Mouse (Mus musculus): Measurements from ENCODE around the gene Rpl13a. TPM values are rescaled to one million over a fixed set of nuclear protein-coding genes. Genes with fewer than 3 reads are reported as not detected.
"Not testable (repeated sequence)": the region's sequence is repeated elsewhere in the genome, so short reads cannot be mapped to it uniquely, and the experiment has no call there.

The Rpl13a gene
- polyA plus RNA-seq, 1 experiment, result 6,379 TPM

DNA sequence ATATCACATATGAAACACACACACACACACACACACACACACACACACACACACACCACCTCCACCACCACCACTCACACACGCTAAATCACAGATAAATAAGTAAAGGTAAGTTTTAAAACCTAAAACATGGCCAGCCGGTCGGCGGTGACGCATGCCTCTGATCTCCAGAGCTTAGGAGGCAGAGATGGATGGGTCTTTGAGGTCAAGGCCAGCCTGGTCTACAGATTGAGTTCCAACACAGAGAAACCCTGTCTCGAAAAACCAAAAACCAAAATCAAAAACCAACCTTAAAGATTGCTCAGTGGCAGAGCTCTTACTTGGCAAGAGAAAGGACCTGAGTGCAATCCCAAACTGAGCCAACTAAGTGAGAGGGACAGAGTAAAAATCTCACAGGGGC, 28.5 kb downstream of the Rpl13a start:
- H3K79me3 ChIP-seq (ENCODE audit: low read depth), result no peaks in the 10 kb centered on the region
- H3ac ChIP-seq (ENCODE audit: control insufficient read depth, insufficient read length, low read depth), result no peak overlapping the region
- no peak overlapping the region for H3K4me3 ChIP-seq (ENCODE audit: insufficient read depth, poor library complexity, severe bottlenecking)
- no peaks in the 10 kb centered on the region for H3K79me2 ChIP-seq (ENCODE audit: control insufficient read depth, insufficient read depth)
- H3K27me3 ChIP-seq (ENCODE audit: control insufficient read depth, insufficient read depth, insufficient read length), result no peaks in the 10 kb centered on the region
- TF ChIP-seq CEBPB (IDR thresholded peaks at IDR 0.05; ENCODE audit: low read depth) (no peak), CTCF (IDR thresholded peaks at IDR 0.05; ENCODE audit: control insufficient read depth, insufficient read depth, insufficient read length) (no peak), USF1 (IDR thresholded peaks at IDR 0.05; ENCODE audit: low read depth) (no peak), MYOG (IDR thresholded peaks at IDR 0.05; ENCODE audit: control insufficient read depth, extremely low read depth, insufficient read length) (no peak), MAX (IDR thresholded peaks at IDR 0.05) (no peak), FOSL1 (IDR thresholded peaks at IDR 0.05; ENCODE audit: insufficient read depth, low read length, poor library complexity, severe bottlenecking) (no peak), MYOD1 (IDR thresholded peaks at IDR 0.05; ENCODE audit: control insufficient read depth, insufficient read length, low read depth) (no peak)
- no peaks in the 10 kb centered on the region for H3K36me3 ChIP-seq (ENCODE audit: control insufficient read depth, insufficient read depth)

DNA sequence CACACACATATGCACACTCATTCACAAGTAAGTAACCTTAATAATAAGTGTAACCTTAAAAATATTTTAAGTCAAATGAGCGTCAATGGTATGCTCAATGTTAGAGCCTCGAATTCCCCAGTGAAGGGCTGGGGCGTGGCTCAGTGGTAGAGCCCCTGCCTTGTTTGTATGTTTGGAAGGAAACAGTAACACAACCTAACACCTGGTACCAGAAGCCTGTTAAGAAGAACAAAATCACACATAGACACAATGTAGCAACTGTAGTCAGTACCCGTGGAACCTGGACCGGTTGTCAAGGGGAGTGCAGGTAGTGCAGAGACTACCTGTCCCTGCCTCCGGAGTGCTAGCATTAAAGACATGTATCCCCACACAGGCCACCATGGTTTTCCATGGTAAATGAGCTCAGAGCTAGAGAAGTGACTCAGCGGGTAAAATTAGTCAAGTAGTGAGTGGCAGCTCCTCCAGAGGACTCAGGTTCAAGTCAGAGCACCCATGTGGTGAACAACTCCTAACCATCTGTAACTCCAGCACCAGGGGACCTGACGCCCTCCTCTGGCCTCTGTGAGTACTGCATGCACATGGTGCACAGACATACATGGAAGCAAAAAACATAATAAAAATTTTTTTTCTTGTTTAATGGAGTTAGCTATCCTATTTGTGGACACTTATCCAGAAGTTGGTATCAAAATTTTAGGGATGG, 29.9 kb downstream of the Rpl13a start:
- H3K79me2 ChIP-seq (ENCODE audit: control insufficient read depth, insufficient read depth), result no peaks in the 10 kb centered on the region
- H3K27me3 ChIP-seq (ENCODE audit: control insufficient read depth, insufficient read depth, insufficient read length), result no peaks in the 10 kb centered on the region
- no peaks in the 10 kb centered on the region for H3K36me3 ChIP-seq (ENCODE audit: control insufficient read depth, insufficient read depth)
- H3K79me3 ChIP-seq (ENCODE audit: low read depth), result no peaks in the 10 kb centered on the region
- TF ChIP-seq USF1 (IDR thresholded peaks at IDR 0.05; ENCODE audit: low read depth), result no peak
- no peak overlapping the region for H3ac ChIP-seq (ENCODE audit: control insufficient read depth, insufficient read length, low read depth)
- H3K4me3 ChIP-seq (ENCODE audit: insufficient read depth, poor library complexity, severe bottlenecking), result no peak overlapping the region

DNA sequence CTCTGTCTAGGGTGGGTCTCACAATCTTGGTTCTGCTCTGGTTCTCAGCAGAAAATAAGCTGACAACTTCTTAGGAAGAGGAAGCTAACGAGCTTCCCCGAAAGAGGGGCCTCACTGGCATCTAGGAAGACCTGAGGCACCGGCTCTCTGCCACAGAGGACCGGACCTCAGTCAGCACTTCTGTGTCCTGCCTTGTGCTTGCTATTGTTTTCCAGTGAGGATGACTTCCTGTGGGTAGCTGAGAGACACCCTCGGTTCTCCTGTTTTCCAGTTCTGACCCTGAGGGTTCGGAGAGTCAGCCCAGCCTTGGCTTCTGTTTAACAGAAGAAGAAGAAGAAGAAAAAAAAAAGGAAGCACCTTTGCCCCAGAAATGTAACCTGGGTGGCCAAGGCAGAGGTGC, 31.1 kb downstream of the Rpl13a start:
- H3ac ChIP-seq (ENCODE audit: control insufficient read depth, insufficient read length, low read depth), result no peak overlapping the region
- TF ChIP-seq MYOD1 (IDR thresholded peaks at IDR 0.05; ENCODE audit: control insufficient read depth, insufficient read length, low read depth) (no peak), MYOG (IDR thresholded peaks at IDR 0.05; ENCODE audit: control insufficient read depth, extremely low read depth, insufficient read length) (no peak), CTCF (IDR thresholded peaks at IDR 0.05; ENCODE audit: control insufficient read depth, insufficient read depth, insufficient read length) (no peak), FOSL1 (IDR thresholded peaks at IDR 0.05; ENCODE audit: insufficient read depth, low read length, poor library complexity, severe bottlenecking) (no peak), MAX (IDR thresholded peaks at IDR 0.05) (no peak), USF1 (IDR thresholded peaks at IDR 0.05; ENCODE audit: low read depth) (no peak), CEBPB (IDR thresholded peaks at IDR 0.05; ENCODE audit: low read depth) (no peak)
- no peaks in the 10 kb centered on the region for H3K79me2 ChIP-seq (ENCODE audit: control insufficient read depth, insufficient read depth)

DNA sequence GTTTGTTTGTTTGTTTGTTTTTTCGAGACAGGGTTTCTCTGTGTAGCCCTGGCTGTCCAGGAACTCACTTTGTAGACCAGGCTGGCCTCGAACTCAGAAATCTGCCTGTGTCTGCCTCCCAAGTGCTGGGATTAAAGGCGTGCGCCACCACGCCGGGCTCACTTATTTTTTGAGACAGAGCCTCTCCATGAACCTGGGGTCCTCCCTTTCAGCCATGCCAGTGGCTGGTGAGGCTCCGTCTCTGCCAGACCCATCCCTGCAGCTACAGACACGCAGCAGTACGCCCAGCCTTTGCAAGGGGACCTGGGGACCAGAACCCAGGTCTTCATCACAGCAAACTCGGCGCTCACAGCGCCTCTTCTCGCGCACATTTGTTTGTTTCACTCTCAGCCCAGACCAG, 32.6 kb downstream of the Rpl13a start:
- H3K4me3 ChIP-seq (ENCODE audit: insufficient read depth, poor library complexity, severe bottlenecking); H3K36me3 ChIP-seq (ENCODE audit: control insufficient read depth, insufficient read depth); H3K27me3 ChIP-seq (ENCODE audit: control insufficient read depth, insufficient read depth, insufficient read length): not testable (repeated sequence)

More for the DNA sequence above, 31.1 kb downstream of the Rpl13a start:
- Histone ChIP-seq H3K36me3 (ENCODE audit: control insufficient read depth, insufficient read depth) (no peaks in the 10 kb centered on the region), H3K79me3 (ENCODE audit: low read depth) (no peaks in the 10 kb centered on the region), H3K27me3 (ENCODE audit: control insufficient read depth, insufficient read depth, insufficient read length) (no peaks in the 10 kb centered on the region), H3K4me3 (ENCODE audit: insufficient read depth, poor library complexity, severe bottlenecking) (no peak overlapping the region)

DNA sequence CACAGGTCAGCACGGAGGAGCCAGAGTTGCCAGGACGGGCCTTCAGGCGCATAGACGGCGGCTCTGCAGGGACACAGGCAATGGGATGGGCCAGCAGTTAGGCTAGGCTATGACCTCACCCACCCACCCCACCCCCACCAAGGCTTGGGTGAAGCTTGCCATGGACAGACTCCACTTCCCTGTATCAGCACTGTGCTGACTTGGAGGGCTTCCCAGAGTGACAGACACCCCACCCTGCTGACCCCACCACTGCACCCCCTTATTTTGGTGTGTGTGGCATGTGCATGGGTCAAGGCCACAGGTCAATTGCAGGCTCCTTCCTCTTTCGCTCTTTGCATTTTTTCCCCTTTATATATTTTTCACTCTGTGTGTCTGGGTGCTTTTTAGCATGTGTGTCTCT, 33.2 kb downstream of the Rpl13a start:
- no peaks in the 10 kb centered on the region for H3K79me2 ChIP-seq (ENCODE audit: control insufficient read depth, insufficient read depth)
- TF ChIP-seq FOSL1 (IDR thresholded peaks at IDR 0.05; ENCODE audit: insufficient read depth, low read length, poor library complexity, severe bottlenecking), result no peak
- no peaks in the 10 kb centered on the region for H3K36me3 ChIP-seq (ENCODE audit: control insufficient read depth, insufficient read depth)
- no peak overlapping the region for H3K4me3 ChIP-seq (ENCODE audit: insufficient read depth, poor library complexity, severe bottlenecking)
- no peak overlapping the region for H3ac ChIP-seq (ENCODE audit: control insufficient read depth, insufficient read length, low read depth)
- H3K27me3 ChIP-seq (ENCODE audit: control insufficient read depth, insufficient read depth, insufficient read length), result no peaks in the 10 kb centered on the region
- H3K79me3 ChIP-seq (ENCODE audit: low read depth), result no peaks in the 10 kb centered on the region

More for the DNA sequence above, 32.6 kb downstream of the Rpl13a start:
- not testable (repeated sequence) for H3ac ChIP-seq (ENCODE audit: control insufficient read depth, insufficient read length, low read depth); H3K79me2 ChIP-seq (ENCODE audit: control insufficient read depth, insufficient read depth); H3K79me3 ChIP-seq (ENCODE audit: low read depth)

DNA sequence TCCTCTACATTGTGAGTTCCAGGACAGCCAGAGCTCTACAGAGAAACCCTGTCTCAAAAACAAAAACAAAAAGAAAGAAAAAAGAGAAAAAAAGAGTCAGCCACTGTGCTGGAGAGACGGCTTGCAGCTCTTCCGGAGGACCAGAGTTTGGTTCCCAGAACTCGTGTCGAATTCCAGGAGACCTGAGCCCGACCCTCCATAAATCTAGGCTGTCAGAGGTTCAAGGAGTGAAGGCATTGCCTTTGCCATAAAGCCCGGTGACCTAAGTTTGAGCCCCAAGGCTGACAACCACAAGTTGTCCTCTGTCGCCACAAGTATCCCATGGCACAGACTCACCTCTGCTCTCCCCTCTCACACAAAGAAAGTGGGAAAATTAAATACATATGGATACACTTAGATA, 34.4 kb downstream of the Rpl13a start:
- H3K79me3 ChIP-seq (ENCODE audit: low read depth), result no peaks in the 10 kb centered on the region
- H3K79me2 ChIP-seq (ENCODE audit: control insufficient read depth, insufficient read depth), result no peaks in the 10 kb centered on the region
- no peaks in the 10 kb centered on the region for H3K36me3 ChIP-seq (ENCODE audit: control insufficient read depth, insufficient read depth)
- no peak overlapping the region for H3K4me3 ChIP-seq (ENCODE audit: insufficient read depth, poor library complexity, severe bottlenecking)
- H3ac ChIP-seq (ENCODE audit: control insufficient read depth, insufficient read length, low read depth), result no peak overlapping the region
- no peak for TF ChIP-seq MYOG (IDR thresholded peaks at IDR 0.05; ENCODE audit: control insufficient read depth, extremely low read depth, insufficient read length)
- no peak for TF ChIP-seq MYOD1 (IDR thresholded peaks at IDR 0.05; ENCODE audit: control insufficient read depth, insufficient read length, low read depth)
- no peak for TF ChIP-seq CTCF (IDR thresholded peaks at IDR 0.05; ENCODE audit: control insufficient read depth, insufficient read depth, insufficient read length)
- TF ChIP-seq CEBPB (IDR thresholded peaks at IDR 0.05; ENCODE audit: low read depth), result no peak
- TF ChIP-seq MAX (IDR thresholded peaks at IDR 0.05), result no peak
- TF ChIP-seq USF1 (IDR thresholded peaks at IDR 0.05; ENCODE audit: low read depth), result no peak
- no peak for TF ChIP-seq FOSL1 (IDR thresholded peaks at IDR 0.05; ENCODE audit: insufficient read depth, low read length, poor library complexity, severe bottlenecking)
- no peaks in the 10 kb centered on the region for H3K27me3 ChIP-seq (ENCODE audit: control insufficient read depth, insufficient read depth, insufficient read length)
